Mouse (Mus musculus): ENCODE measurements around the gene Snx30.

DNA sequence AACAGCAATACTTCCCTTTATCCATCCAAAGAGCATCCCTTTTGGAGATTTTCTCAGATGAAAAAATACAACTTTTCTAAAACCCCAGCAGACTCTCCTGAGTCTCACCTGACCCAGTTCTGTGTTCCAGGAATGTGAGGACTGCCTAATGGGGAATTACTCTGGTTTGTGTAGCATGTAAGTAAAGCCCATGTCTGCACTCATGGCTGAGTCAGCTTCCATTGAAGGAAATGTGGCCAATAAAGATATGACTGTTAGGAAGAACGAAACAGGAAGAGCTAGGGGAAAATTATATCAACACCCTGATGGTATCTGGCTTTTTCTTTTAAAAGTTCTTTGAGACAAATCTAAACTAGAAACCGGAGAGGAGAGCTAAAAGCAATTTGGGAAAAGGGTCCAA, 37.9 kb upstream of the Snx30 start:
- no peak for TF ChIP-seq POLR2A (IDR thresholded peaks at IDR 0.05; ENCODE audit: borderline replicate concordance, extremely low read depth, insufficient read depth, insufficient read length, poor library complexity, severe bottlenecking)
- no peak for TF ChIP-seq CTCF (IDR thresholded peaks at IDR 0.05; ENCODE audit: borderline replicate concordance, extremely low read depth, insufficient read depth, insufficient read length)
